Mouse (Mus musculus) cerebellum, adult 2 months (tissue): ENCODE results near the gene Tmtc1. TPM values are rescaled to one million over a fixed set of nuclear protein-coding genes. Genes with fewer than 3 reads are reported as not detected.

Experiments
- DNase-seq, 2 experiments: peaks; one replicate each; pipeline ENCODE4 v3.0.0; 2021
- H3K27ac ChIP-seq: fragments of 200-500 bp; 2 replicates; pipeline ENCODE4 v1.5.1; 2012; ENCODE audit warnings: low read length, control low read depth, inconsistent platforms; ENCODE audit not compliant: insufficient read depth
- H3K27me3 ChIP-seq: fragments of 200-500 bp; 2 replicates; pipeline ENCODE4 v1.6.1; 2012; ENCODE audit warnings: inconsistent platforms, mild to moderate bottlenecking, low read length, moderate library complexity; ENCODE audit not compliant: control insufficient read depth, insufficient read depth
- H3K4me1 ChIP-seq: fragments of 200-500 bp; 2 replicates; pipeline ENCODE4 v1.6.1; 2011; ENCODE audit warnings: low read length; ENCODE audit not compliant: control insufficient read depth, insufficient read depth
- H3K4me3 ChIP-seq: fragments of 200-500 bp; replicated peaks from 2 replicates; pipeline ENCODE3; 2011; ENCODE audit warnings: mild to moderate bottlenecking, low read depth, low read length, control low read depth; ENCODE audit not compliant: insufficient read depth
- CTCF ChIP-seq: fragments of 200-500 bp; IDR thresholded peaks from 2 replicates; pipeline ENCODE4 v1.5.1; 2011; ENCODE audit warnings: low read depth, mild to moderate bottlenecking, control low read depth, low read length, moderate library complexity, borderline replicate concordance; ENCODE audit not compliant: insufficient read depth
- POLR2A ChIP-seq: fragments of 200-500 bp; IDR thresholded peaks from 2 replicates; pipeline ENCODE4 v1.6.1; 2011; ENCODE audit warnings: low read length, control low read depth, borderline replicate concordance; ENCODE audit not compliant: insufficient read depth
- WGBS: fragments of 180-500 bp; shearing (Covaris S2); methylation state at CpG from one replicate; pipeline ENCODE4 v1.1.7; 2018; 5-methylcytosine and 5-hydroxymethylcytosine counted together
- polyA plus RNA-seq: library from polyadenylated mRNA; depleted of rRNA; stranded (reverse); fragments of >200 nt; gene quantifications from 2 replicates; pipeline ENCODE4 v1.2.3, GENCODE M21; 2012; rRNA removed

Tmtc1 gene
- polyA plus RNA-seq, result 16.3 and 18.5 TPM in 2 replicates

GRCm38 (mm10) chr6:148443726-148444701 lies at the start of gene Tmtc1:
Gene Tmtc1, minus strand, starts transcription at chr6:148444389.
- DNase-seq, result peak; percentile 45 to 48
- under 1% methylated on average over 99 of the region's 99 CpGs for WGBS
- TF ChIP-seq POLR2A (no peak), CTCF (no peak)

GRCm38 (mm10) chr6:148491849-148492248 lies 47.7 kb upstream of the Tmtc1 start:
- Histone ChIP-seq H3K27ac (no peak overlapping the region), H3K4me1 (no peaks in the 10 kb centered on the region), H3K4me3 (no peak overlapping the region), H3K27me3 (no peaks in the 10 kb centered on the region)
- WGBS, result 80% methylated on average over 5 of the region's 5 CpGs
- TF ChIP-seq POLR2A (no peak), CTCF (no peak)
- DNase-seq, result no peak

More at GRCm38 (mm10) chr6:148443726-148444701, at the start of gene Tmtc1:
- H3K4me1 ChIP-seq, result no peaks in the 10 kb centered on the region
- no peak within 1 kb of the TSS for H3K27ac ChIP-seq
- H3K27me3 ChIP-seq, result no peaks in the 10 kb centered on the region; the same call in 1 of the 2 replicates
- H3K4me3 ChIP-seq, result peak within 1 kb of the TSS; percentile 63

- no peak for TF ChIP-seq CTCF
- no peak for TF ChIP-seq POLR2A
- Histone ChIP-seq H3K4me3 (no peak overlapping the region), H3K4me1 (no peaks in the 10 kb centered on the region), H3K27ac (no peak overlapping the region), H3K27me3 (no peaks in the 10 kb centered on the region)
- 65% methylated on average over 3 of the region's 3 CpGs for WGBS
- no peak for DNase-seq
These were observed 42.6 kb upstream of the Tmtc1 start for GRCm38 (mm10) chr6:148486756-148487155.

- Histone ChIP-seq H3K4me1 (no peaks in the 10 kb centered on the region), H3K4me3 (no peak overlapping the region), H3K27me3 (no peaks in the 10 kb centered on the region), H3K27ac (no peak overlapping the region)
- no peak for DNase-seq
- TF ChIP-seq POLR2A, result no peak
- no peak for TF ChIP-seq CTCF
These were observed 37.7 kb upstream of the Tmtc1 start for GRCm38 (mm10) chr6:148481894-148482293.

GRCm38 (mm10) chr6:148479671-148480237 lies 35.6 kb upstream of the Tmtc1 start:
- 80% methylated on average over 2 of the region's 2 CpGs for WGBS
- TF ChIP-seq CTCF (no peak), POLR2A (no peak)

DNA sequence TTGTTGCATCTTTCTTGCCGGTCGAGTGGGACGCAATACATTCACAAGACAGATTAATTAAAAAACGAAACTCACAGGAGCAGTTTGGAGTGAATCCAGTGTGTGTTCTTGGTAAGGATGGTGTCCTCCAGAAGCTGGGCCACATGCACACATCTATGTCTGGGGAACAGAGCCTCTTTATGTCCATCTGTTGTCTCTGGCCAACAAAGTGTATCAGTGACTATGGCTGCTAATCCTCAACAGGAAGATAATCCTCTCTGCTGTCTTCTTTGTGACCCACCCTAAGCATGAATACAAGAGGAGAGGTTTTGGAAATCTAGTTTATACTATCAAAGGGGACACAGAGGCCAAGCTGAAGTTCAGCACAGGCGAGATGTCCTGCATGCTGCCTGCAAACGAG lies 34.2 kb upstream of the Tmtc1 start:
- DNase-seq, result no peak
- no peaks in the 10 kb centered on the region for H3K4me1 ChIP-seq
- no peaks in the 10 kb centered on the region for H3K27me3 ChIP-seq
- no peak overlapping the region for H3K4me3 ChIP-seq
- H3K27ac ChIP-seq, result no peak overlapping the region
- WGBS, result 21% methylated on average over 6 of the region's 6 CpGs
- TF ChIP-seq CTCF (no peak), POLR2A (no peak)

More at GRCm38 (mm10) chr6:148479671-148480237, 35.6 kb upstream of the Tmtc1 start:
- no peaks in the 10 kb centered on the region for H3K27me3 ChIP-seq
- no peak overlapping the region for H3K27ac ChIP-seq
- H3K4me1 ChIP-seq, result no peaks in the 10 kb centered on the region
- no peak overlapping the region for H3K4me3 ChIP-seq
- no peak for DNase-seq

DNA sequence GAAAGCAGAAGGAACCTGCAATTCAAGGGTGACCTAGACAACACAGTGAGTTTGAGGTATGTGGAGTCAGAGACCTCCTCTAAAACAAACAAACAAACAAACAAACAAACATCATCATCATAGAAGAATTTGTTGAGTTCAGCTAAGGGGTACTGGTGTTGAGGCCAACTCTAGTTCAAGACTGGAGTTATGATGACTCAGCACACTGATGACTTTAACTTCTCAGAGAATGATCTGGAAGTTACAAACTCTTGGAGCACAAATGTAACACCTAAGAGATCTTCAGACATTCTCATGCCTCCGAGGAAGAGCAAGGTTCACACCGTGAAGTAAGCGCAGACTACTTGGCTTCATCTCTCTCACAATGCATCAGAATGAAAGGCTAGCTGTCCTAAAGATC lies 28.1 kb upstream of the Tmtc1 start:
- no peak for DNase-seq
- Histone ChIP-seq H3K27me3 (no peaks in the 10 kb centered on the region), H3K27ac (no peak overlapping the region), H3K4me1 (no peaks in the 10 kb centered on the region), H3K4me3 (no peak overlapping the region)
- TF ChIP-seq POLR2A (no peak), CTCF (no peak)
- 97% methylated on average over 3 of the region's 3 CpGs for WGBS

DNA sequence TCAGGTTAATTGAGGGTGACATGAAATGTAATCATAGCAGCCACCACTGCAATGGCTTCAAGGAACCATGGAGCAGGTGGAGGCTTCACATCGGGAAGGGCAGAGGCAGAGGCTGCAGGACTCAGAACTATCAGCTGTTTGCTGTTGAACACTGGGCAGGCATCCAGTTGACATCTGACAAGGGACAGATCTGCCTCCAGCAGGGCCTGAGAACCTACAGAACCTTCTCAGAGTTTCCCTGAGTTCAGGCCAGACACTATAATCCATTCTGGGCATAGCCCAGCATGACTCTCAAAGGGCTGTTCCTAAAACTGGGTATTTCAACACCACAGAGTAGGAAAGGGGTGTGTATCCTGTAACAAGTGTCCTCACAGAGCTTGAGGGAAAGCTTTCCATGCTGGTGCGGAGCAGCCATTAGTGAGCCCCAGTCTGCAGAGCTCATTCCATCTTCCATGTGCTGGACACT lies 23.8 kb upstream of the Tmtc1 start:
- Histone ChIP-seq H3K4me3 (no peak overlapping the region), H3K27me3 (no peaks in the 10 kb centered on the region), H3K27ac (no peak overlapping the region), H3K4me1 (no peaks in the 10 kb centered on the region)
- DNase-seq, result no peak
- TF ChIP-seq CTCF, result no peak
- TF ChIP-seq POLR2A, result no peak
- 42% methylated on average over 2 of the region's 2 CpGs for WGBS
